Mouse (Mus musculus) stomach, postnatal 0 days (tissue): ENCODE measurements around the gene Adcy5.

Source experiments
- CTCF ChIP-seq: IDR thresholded peaks from 2 replicates; pipeline ENCODE4 v1.5.1; 2016; ENCODE audit warnings: antibody characterized with exemption, low read depth, mild to moderate bottlenecking, moderate library complexity
- EP300 ChIP-seq: optimal IDR thresholded peaks from 2 replicates; pipeline ENCODE3; 2016; ENCODE audit warnings: antibody characterized with exemption

DNA sequence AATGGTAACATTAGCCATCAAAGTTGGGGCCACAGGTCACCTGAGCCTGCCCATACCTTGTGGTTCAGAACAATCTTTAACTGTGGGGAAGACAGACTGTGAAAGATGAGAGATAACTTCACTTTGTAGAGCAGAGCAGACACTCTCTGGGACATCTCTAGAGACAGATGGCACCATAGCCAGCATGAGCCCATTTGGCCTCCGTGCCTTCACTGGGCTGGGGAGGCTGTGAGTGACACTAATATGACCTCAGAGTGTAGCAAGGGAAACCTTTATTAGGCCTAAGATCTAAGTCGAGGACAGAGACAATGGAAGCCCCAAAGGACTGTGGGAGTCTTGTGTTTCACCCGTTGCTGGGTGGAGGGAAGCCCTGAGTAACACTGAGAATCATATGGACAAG lies 92.7 kb downstream of the Adcy5 start:
- no peak for TF ChIP-seq CTCF
- TF ChIP-seq EP300 = no peak
